Mouse (Mus musculus): ENCODE data around the gene Lrrc14b. TPM values are rescaled to one million over a fixed set of nuclear protein-coding genes. Genes with fewer than 3 reads are reported as not detected.

Lrrc14b gene
- polyA plus RNA-seq, 1 experiment: not detected

DNA sequence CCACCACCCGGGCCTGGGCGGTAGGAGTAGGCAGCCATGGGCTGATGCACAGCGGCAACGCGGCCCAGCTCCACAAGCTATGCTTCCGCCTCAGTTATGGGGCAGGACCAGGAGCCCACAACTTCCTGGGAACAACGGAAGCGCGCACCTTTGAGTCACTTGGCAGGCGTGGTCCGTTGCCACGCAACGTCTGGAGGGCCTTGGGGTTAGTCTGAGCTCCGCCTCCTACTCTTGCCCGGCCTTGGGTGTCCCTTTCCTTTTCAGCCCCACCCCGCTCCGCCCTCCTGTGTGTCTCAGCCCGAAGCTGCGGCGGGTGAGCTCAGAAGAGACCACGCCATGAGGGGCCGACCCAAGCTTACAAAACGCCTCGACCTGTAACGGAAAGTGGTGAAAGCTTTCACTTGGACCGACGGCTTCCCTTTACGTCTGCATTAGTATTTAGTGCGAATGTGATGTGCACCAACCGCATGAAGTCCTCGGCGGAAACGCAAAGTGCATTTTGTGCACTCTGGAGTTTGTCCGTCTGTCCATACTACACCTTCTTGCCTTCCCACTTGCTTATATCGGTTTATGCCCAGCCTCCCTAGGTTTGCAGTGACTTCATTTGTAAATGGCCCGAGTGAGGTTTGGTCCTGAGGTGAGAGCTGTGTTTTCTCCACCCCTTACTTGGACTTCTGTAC, 46.5 kb downstream of the Lrrc14b start, which contains the start of gene Pdcd6:
Pdcd6 (minus strand) TSS at position 411 of the 680 bp plus-strand sequence.
- Histone ChIP-seq H3K27ac (ENCODE audit: control insufficient read depth, insufficient read depth, low read depth, low read length, poor library complexity) (peak within 1 kb of the TSS; percentile 63), H3K4me1 (ENCODE audit: control insufficient read depth, insufficient read depth, low read length) (no peaks in the 10 kb centered on the region), H3K4me3 (replicated peaks; ENCODE audit: control insufficient read depth, low read depth, low read length) (peak within 1 kb of the TSS; percentile 80)
- TF ChIP-seq POLR2A (IDR thresholded peaks at IDR 0.05; ENCODE audit: borderline replicate concordance, control insufficient read depth, low read depth, low read length) (peak; percentile 90), CTCF (IDR thresholded peaks at IDR 0.05; ENCODE audit: control insufficient read depth, insufficient read depth, low read length) (no peak)
- under 1% methylated on average over 36 of the region's 36 CpGs for WGBS

DNA sequence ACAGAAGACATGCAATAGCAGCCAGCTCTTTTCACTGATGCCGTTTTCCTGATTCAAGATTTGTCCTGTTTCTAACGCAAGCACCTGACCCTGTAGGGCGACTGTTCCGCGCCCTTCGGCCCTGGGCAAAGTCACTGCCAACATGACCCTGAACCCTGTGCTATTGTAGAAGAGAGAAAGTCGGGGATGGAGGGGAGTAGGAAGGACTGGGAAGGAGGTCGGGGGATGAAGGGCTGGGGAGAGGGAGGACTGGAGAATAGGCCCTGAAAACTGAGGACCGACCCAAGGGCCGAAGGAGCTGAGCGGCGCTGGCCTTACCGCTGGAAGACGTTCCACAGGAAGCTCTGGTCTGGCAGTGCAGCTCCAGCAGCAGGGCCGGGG, 47.0 kb downstream of the Lrrc14b start:
- 1% methylated on average over 15 of the region's 15 CpGs for WGBS
- TF ChIP-seq CTCF (IDR thresholded peaks at IDR 0.05; ENCODE audit: control insufficient read depth, insufficient read depth, low read length): no peak
- TF ChIP-seq POLR2A (IDR thresholded peaks at IDR 0.05; ENCODE audit: borderline replicate concordance, control insufficient read depth, low read depth, low read length): no peak

DNA sequence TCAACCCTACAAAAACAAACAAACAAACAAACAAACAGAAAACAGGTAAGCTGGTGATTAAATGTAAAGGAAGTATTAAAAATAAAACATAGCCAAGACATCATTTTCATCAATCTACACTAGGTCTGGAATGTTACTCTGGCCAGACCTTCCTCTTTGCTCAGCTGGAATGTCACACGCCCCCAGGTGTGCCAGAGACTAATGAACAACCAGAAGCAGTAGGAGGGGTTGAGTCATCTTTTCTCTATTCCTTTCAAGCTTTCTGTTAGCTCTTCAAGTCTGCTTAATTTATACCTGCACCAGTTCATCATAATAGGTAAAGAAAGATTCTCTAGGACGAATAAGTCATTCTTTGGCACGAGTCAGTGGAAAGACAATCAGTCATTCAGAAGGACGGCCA, 47.4 kb downstream of the Lrrc14b start:
- H3K27ac ChIP-seq (ENCODE audit: control insufficient read depth, insufficient read depth, low read depth, low read length, poor library complexity): no peak overlapping the region

More for the DNA sequence above, 47.0 kb downstream of the Lrrc14b start:
- H3K27ac ChIP-seq (ENCODE audit: control insufficient read depth, insufficient read depth, low read depth, low read length, poor library complexity): peak overlapping the region; percentile 63
- H3K4me3 ChIP-seq (replicated peaks; ENCODE audit: control insufficient read depth, low read depth, low read length): peak overlapping the region; percentile 80
- no peaks in the 10 kb centered on the region for H3K4me1 ChIP-seq (ENCODE audit: control insufficient read depth, insufficient read depth, low read length)

DNA sequence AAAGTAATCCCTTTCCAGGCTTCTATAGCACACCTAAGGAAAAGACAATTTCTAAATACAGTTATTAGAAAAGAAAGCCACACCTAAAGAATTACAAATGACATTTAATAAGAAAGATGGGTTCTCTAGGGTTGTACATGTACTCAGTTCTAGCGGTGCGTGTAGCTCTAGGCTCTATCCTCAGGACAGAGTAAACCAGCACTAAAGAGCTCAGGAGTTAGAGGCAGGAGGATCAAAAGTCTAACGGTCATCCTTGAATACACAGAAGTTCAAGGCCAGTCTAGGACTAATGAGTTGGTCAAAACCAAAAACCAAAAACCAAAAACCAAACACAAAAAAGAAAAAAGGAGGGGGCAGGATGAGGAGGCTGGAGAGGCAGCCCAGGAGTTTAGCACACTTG, 49.2 kb downstream of the Lrrc14b start:
- Histone ChIP-seq H3K4me3 (replicated peaks; ENCODE audit: control insufficient read depth, low read depth, low read length) (no peak overlapping the region), H3K4me1 (ENCODE audit: control insufficient read depth, insufficient read depth, low read length) (no peaks in the 10 kb centered on the region), H3K27ac (ENCODE audit: control insufficient read depth, insufficient read depth, low read depth, low read length, poor library complexity) (no peak overlapping the region)
- TF ChIP-seq POLR2A (IDR thresholded peaks at IDR 0.05; ENCODE audit: borderline replicate concordance, control insufficient read depth, low read depth, low read length): no peak
- no peak for TF ChIP-seq CTCF (IDR thresholded peaks at IDR 0.05; ENCODE audit: control insufficient read depth, insufficient read depth, low read length)
- WGBS: 91% methylated on average over 3 of the region's 3 CpGs

More for the DNA sequence above, 47.4 kb downstream of the Lrrc14b start:
- no peak for TF ChIP-seq CTCF (IDR thresholded peaks at IDR 0.05; ENCODE audit: control insufficient read depth, insufficient read depth, low read length)
- TF ChIP-seq POLR2A (IDR thresholded peaks at IDR 0.05; ENCODE audit: borderline replicate concordance, control insufficient read depth, low read depth, low read length): no peak
- 21% methylated on average over 4 of the region's 4 CpGs for WGBS
- no peaks in the 10 kb centered on the region for H3K4me1 ChIP-seq (ENCODE audit: control insufficient read depth, insufficient read depth, low read length)
- peak overlapping the region; percentile 80 for H3K4me3 ChIP-seq (replicated peaks; ENCODE audit: control insufficient read depth, low read depth, low read length)

Other genes starting within 250 kb of the Lrrc14b start
- gene Slc9a3, start 242.5 kb downstream of the Lrrc14b start, polyA plus RNA-seq (2011; ENCODE audit: insufficient read depth, insufficient read length, low replicate concordance, missing spikeins): not detected in 2 replicates
- gene Exoc3, start 155.3 kb downstream of the Lrrc14b start, polyA plus RNA-seq (2011; ENCODE audit: insufficient read depth, insufficient read length, low replicate concordance, missing spikeins): 40.2 and 44.8 TPM in 2 replicates
- gene Ahrr, start 71.7 kb downstream of the Lrrc14b start, polyA plus RNA-seq (2011; ENCODE audit: insufficient read depth, insufficient read length, low replicate concordance, missing spikeins): not detected in 2 replicates
- gene Pdcd6, start 46.4 kb downstream of the Lrrc14b start, polyA plus RNA-seq (2011; ENCODE audit: insufficient read depth, insufficient read length, low replicate concordance, missing spikeins): 36.0 and 45.3 TPM in 2 replicates
- gene Sdha, start 13.7 kb downstream of the Lrrc14b start, polyA plus RNA-seq (2011; ENCODE audit: insufficient read depth, insufficient read length, low replicate concordance, missing spikeins): 76.4 and 85.4 TPM in 2 replicates
- gene Ccdc127, start 13.7 kb downstream of the Lrrc14b start, polyA plus RNA-seq (2011; ENCODE audit: insufficient read depth, insufficient read length, low replicate concordance, missing spikeins): 11.6 and 22.1 TPM in 2 replicates
- gene Zfp72, start 26.8 kb upstream of the Lrrc14b start, polyA plus RNA-seq (2011; ENCODE audit: insufficient read depth, insufficient read length, low replicate concordance, missing spikeins): 0.40 and 0.72 TPM in 2 replicates
- gene Ftl1-ps1, start 35.7 kb upstream of the Lrrc14b start, polyA plus RNA-seq (2011; ENCODE audit: insufficient read depth, insufficient read length, low replicate concordance, missing spikeins): 295 and 726 TPM in 2 replicates
- 9.6 and 14.5 TPM in 2 replicates for gene Zfp825, start 130.0 kb upstream of the Lrrc14b start, polyA plus RNA-seq (2011; ENCODE audit: insufficient read depth, insufficient read length, low replicate concordance, missing spikeins)